Mouse (Mus musculus) heart, postnatal 14 days (tissue): ENCODE data around the gene Unk. TPM values are rescaled to one million over a fixed set of nuclear protein-coding genes. Genes with fewer than 3 reads are reported as not detected.
A peak's percentile ranks its signal among the peaks of the same experiment; 100 is the strongest.
"Not testable (repeated sequence)": the region's sequence is repeated elsewhere in the genome, so short reads cannot be mapped to it uniquely, and the experiment has no call there.

Experiments
- DNase-seq, 2 experiments: peaks; one replicate each; pipeline ENCODE4 v3.0.0; 2021 to 2022
- intact Hi-C: fragments of 180-260 bp; cut with DNase I; formaldehyde crosslinking; loops from one replicate; pipeline ENCODE4 v1.15.1; 2025
- total RNA-seq, 2 experiments: library from RNA; stranded (reverse); gene quantifications; 2 replicates each; pipeline ENCODE4 v1.2.3; 2021

Gene Unk
- total RNA-seq, 2 experiments from 2014 or later = 12.2 to 12.9 TPM

DNA sequence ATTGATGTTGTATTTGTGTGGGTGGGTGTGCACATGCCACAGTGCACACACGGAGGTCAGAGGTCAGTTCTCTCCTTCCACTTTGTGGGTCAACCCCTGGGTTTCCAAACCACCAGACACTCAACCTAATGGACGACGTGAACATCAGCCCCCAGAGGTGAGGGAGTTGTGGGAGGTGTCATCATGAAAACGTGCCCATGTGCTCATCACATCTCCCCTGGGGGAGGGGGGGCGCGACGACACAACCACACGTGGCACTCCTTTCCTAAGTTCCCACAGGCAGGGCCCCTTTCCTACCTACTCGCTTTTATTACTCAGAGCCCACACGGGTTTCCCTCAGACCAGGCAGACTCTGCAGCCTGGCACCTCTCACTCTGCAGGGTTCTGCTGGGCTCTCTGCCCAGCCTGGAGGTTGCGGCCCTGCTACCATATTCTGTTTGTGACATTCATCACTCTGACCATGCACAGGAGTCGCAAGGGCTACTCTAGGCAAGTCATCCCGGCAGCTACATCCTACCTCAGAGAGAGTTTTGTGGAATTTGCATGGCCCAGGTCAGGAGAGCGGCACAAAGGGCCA lies 53.1 kb downstream of the Unk start:
- intact Hi-C loops = loop anchor here (5.0 kb wide), 2 partner anchors 41 to 146 kb away; no protein-coding TSS in a partner anchor

DNA sequence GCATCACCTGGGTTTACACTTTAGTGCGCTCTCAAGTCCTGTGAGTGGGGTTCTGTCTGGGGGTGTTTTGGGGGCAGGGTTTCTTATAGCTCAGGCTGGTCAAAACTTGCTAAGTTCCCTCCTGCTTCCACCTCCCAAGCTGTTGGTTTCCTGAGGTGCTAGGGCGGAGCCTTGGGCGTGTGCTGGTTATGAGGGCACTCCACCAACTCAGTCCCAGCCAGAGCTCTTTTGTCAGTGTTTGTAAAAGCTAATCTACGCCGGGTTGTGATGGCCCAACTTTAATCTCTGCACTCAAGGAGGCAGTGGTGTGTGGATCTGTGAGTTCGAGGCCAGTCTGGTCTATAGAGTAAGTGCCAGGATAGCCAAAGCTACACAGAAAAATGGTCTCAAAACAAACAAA lies 54.0 kb downstream of the Unk start:
- no peak for DNase-seq
- intact Hi-C loops = loop anchor here (5.0 kb wide), 2 partner anchors 42 to 147 kb away; no protein-coding TSS in a partner anchor

More for the DNA sequence above, 53.1 kb downstream of the Unk start:
- no peak for DNase-seq

DNA sequence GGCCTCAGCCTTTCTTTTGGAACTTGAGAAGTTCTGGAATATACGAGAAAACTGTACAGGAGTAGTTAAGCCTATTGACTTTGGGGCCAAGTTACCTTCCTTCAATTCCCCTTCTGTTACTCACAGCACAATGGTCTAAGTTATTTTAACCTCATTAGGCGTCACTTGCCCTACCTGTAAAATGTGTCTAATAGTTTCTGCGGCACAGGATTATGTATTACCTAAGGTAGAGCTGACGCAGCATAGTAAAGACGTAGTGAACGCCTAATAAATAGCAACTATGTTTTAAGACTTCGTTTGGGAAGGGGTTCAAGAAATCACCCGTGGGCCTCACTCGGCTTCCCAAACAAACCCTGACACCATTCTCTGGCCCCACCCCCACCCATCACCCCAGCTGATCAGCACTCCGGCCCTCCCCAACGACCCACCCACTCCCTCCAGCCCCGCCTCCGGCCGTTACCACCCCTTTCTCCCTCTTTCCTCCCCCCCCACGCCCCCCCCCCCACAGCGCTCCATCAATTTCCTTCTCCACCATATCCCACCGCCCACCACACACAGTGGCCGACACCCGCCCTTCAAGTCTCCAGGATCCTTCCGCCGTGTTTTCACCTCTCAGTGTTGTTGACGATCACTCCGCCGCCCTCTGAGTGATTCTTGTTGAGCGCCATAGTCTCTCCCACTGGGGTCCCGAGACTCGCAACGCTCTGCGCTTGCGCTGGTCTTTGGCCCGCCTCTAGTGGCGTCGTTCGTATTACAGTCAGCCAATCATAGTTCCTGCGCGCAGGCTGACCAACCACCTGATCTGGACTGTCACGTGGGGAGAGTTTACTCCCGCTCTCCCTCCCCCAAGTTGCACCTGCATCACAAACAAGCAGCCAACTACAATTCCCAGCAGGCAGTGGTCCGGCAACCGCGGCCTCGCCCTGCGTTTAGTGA lies 56.4 kb downstream of the Unk start, which contains the start of gene Wbp2:
Gene Wbp2, minus strand, starts transcription at position 738 of the 936 bp plus-strand sequence.
- DNase-seq = peak; percentile 95 to 97
- intact Hi-C loops = loop anchor here (5.0 kb wide), 1 partner anchor 131 kb away; no protein-coding TSS in a partner anchor

DNA sequence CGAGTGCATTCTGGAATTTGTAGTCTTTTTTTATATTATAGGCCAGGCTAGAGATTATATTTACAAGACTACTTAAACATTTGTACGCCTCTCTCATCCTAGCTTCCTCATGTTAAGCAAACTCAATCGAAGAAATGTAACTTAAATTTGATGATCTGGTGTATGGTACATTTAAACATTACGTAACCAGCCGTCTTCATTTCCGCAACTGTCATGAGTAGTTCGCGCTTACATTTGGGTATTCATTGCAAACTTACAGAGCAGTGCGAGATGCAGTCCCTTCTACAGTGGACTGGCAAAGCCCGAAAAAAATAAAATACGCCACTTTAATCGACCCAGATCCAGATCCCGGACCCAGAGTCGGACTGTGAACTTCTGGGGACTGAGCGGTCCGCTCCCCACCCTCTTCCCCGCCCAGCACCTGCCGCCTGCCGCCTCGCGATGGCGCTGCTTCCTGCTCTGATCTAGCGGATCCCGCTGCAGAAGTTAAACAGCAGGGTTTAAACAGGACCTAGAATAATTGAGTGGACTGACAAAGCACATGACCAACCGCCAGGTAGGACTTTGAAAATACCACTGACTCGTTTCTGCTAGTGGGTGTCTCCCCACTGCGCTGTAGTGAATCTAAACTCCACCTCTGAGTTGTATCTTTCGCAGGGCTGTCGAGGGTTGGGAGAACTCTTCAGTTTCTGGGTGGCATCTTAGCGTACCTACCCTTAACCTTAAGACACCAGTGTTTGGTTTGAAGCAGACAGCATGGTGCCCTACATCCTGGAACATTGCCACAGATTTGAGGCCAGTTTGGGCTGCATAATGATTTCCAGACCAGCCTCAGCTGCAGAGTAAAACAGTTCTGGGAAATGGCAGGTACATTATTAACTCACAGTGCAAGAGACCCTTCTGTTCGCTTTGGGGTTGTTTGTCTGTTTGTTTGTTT lies 57.3 kb downstream of the Unk start:
- intact Hi-C loops = loop anchor here (1.0 to 5.0 kb wide), 3 partner anchors 23 to 130 kb away; no protein-coding TSS in a partner anchor
- DNase-seq = peak; percentile 93 to 94

DNA sequence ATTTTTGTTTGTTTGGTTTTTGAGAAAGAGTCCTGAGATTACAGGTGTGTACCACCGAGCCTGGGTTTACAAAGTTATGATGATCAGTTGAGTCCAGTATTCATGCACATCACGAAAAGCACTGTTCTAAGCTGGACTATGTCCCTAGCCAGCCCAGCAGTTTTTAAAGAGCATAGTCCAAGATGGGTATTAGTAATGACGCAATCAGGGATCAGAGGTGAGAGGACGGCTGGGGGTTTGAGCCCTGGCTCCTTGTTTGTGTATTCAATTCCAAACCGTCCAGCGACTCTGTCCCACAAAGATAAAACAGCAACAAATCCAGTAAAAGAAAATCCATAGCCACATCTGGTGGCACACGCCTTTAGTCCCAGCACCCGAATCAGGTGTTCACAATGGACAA lies 58.1 kb downstream of the Unk start:
- no peak for DNase-seq
- intact Hi-C loops = loop anchor here (1.0 to 5.0 kb wide), 3 partner anchors 22 to 129 kb away; no protein-coding TSS in a partner anchor

DNA sequence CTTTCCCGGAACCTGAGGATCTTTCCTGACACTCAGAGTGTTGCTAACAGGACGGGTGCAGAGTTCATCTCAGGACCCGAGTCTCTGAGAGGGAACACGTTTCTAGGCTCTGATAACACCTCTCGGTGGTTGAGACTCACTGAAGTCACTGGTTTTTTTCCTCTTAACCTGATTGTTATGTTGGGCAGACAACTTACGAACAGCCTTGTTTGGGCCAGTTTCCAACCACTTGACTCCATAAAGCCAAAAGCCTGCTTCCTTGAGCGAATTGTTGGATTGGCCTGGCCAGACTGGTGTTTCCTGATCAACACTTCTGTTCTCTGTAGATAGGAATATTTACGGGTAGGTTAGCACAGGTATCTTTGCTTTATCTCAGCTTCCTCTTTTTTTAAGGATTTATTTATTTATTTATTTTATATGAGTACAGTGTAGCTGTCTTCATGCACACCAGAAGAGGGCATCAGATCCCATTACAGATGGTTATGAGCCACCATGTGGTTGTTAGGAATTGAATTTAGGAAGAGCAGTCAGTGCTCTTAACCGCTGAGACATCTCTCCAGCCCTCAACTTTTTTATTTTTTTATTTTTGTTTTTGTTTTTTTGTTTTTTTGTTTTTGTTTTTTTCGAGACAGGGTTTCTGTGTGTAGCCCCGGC lies 58.7 kb downstream of the Unk start:
- intact Hi-C loops = loop anchor here (1.0 to 5.0 kb wide), 3 partner anchors 21 to 128 kb away; no protein-coding TSS in a partner anchor
- no peak for DNase-seq

DNA sequence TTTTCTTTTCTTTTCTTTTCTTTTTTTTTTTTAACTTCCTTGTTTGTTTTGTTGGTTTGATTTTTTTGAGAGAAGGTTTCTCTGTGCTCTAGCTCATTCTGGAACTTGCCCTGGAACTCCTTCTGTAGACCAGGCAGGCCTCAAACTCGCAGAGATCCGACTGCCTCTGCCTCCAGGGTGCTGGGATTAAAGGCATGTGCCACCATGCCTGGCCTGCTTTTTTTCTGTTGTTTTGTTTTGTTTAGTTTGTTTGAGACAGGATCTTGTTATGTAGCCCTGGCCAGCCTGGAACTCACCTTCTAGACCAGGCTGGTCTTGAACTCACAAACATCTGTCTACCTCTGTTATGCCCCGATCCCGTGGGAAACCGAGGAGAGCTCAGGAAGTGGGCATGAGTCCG lies 59.4 kb downstream of the Unk start:
- intact Hi-C loops = loop anchor here (5.0 kb wide), 1 partner anchor 128 kb away; no protein-coding TSS in a partner anchor

DNA sequence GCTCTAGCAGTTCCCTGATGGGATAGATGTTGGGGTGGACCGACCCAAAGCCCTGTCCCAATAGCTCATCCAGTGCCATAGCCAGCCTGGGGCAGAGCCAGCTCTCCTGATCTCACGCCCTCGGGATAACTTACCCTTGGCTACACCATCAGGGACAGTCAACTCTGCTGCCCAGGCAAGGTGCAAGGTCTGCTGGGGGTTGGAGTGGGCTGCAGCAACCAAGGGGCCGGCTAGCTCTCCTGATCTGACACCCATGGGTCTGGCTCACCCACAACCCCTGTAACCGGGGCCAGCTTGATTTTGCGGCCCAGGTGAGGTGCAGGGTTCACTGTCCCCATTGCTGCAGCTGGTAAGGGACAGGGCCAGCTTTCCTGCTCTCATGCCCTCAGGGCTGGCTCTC lies 61.5 kb downstream of the Unk start:
- DNase-seq = no peak
- intact Hi-C loops = no loop called here

More for the DNA sequence above, 59.4 kb downstream of the Unk start:
- DNase-seq = no peak

DNA sequence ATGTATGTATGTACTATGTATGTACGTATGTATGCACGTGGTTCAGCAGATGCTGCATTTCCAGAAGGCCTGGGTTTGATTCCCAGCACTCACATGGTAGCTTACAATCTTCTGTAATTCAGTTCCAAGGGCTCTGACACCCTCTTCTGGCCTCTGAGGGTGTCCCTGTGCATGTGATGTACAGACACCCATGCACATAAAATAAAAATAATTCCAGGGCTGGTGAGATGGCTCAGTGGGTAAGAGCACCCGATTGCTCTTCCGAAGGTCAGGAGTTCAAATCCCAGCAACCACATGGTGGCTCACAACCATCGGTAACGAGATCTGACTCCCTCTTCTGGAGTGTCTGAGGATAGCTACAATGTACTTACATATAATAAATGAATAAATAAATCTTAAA lies 62.8 kb downstream of the Unk start:
- intact Hi-C loops, DNase-seq: not testable (repeated sequence)

DNA sequence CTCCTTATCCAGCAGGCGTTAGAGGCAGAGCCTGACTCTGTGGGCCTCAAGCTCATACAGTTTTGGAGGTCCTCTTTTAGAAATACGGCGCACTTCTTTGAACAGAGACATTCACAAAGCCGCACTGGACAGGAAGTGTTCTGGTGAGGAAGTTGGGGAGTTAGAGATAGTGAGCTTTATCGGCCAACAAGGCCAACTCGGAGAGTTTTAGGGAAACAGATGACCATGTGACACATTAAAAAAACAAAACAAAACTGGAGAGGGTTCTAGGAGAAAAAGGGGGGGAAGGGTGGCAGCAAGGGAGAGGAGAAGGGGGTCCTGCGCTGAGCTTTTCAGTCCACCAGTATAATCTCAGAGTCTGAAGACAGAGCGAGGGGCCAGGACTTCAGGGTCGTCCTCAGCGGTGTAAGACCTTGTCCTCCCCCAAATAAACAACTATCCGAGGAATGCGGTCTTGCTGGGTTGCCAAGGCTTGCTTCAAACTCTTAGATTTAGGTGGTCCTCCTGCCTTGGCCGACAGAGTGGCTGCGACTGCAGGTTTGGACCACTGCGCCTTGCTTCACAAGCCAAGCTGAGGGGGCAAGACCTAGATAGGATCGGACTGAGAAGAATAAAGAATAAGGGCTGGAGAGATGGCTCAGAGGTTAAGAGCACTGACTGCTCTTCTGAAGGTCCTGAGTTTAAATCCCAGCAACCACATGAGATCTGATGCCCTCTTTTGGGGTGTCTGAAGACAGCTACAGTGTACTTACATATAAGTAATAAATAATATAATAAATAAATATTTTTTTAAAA lies 63.8 kb downstream of the Unk start:
- DNase-seq = no peak
- intact Hi-C loops = no loop called here

DNA sequence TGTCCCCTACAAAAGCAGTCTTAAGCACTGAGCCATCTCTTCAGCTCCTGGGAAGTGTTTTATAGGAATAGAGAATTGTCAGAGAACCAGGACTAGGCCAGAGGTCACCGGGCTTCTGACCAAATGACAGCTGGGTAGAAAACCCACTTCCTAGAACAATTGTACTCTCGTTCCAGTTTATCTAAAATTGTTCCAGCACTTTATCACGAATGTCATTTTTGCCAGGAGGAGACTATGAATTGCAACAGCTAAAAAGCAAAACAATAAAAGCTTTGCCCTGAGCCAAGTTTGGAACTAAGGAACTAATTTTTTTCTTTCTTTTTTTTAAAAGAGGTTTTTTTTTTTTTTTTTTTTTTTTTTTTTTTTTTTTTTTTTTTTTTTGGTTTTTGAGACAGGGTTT lies 65.5 kb downstream of the Unk start:
- intact Hi-C loops = no loop called here
- peak; percentile 71 to 77 for DNase-seq

DNA sequence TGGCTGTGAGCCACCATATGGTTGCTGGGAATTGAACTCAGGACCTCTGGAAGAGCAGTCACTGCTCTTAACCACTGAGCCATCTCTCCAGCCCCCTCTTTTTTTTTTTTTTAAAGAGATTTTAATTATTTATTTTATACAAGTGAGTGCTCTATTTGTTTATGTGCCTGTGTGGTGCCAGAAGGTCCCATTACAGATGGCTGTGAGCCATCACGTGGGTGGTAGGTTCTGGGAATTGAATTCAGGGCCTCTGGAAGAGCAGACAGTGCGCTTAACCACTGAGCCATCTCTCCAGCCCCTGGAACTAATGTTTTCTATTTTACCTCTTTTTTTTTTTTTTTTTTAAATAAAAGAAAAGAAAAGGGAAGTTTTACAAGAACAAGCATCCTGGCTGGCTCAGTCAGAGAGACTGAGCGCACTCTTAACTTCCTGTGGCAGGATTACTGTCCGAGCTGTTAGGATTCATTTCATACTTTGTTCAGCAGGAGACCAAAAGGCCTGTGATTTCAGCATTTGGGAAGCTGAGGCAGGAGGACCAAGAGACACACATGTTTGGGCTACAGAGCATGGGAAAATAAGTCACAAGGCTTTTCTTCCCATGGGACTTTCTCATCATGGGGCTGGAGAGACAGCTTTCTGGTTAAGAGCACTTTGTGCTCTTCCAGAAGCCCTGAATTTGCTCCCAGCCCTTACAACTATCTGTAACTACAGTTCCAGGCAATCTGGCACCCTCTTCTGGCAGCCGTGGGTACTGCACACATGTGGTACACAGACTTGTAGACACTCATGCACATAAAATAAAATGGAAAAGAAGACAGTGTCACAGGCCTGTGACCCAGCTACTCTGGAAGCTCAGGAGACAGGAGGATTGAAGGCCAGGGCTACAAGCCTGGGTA lies 66.3 kb downstream of the Unk start:
- peak in 1 of 2 experiments; percentile 55 for DNase-seq
- intact Hi-C loops = no loop called here

DNA sequence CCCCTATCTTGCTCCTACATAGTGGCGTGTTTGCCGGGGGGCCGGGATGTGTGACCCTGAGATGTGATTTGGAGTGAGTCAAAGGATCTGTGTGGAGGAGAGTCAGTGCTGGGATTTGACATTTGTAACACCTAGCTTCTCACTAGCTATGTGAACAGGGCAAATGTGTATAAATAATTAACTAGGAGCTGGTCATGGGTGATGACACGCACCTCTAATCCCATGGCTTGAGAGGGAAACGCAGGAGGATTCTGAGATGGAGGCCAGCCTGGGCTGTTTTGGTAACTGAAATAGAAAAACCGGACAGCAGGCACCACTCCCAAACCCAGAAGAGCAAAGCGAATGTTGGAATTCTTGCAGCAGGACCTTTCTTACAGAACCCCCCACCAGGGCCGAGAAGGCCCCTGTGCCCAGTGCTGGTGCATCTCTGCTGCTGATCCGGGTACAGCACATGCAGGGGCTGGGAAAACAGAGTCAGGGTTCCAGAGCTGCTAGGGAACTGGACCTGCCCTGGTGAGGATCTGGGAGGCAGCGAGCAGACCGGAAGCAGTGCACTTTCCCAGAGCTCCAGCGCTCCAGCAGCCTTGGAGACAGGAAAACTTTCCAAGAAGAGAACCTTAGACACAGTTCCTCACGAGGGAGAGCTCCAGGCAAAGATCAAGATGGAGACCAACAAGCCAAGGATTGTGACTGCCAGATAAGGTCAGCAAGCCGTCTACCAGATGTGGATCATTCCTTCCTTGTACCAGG lies 68.8 kb downstream of the Unk start:
- DNase-seq = peak; percentile 48 to 49
- intact Hi-C loops = no loop called here

DNA sequence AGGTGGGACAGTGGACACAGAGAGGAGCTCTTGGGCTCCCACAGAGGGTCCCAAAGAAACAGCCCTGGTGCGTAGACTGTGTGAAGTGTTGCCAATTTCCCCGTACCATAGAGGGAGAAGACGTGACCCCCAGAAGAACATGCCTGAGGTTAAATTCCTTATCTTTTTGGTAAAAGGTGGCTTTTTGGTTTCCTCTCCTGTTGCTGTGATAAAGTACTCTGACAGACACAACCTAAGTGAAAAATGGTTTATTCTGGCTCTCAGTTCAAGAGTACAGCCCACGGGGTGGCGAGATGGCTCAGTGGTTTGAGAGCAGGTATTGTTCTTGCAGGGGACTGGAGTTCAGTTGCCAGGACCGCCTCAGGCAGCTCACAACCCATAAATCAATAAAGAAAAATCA lies 69.3 kb downstream of the Unk start:
- no peak for DNase-seq
- intact Hi-C loops = no loop called here

DNA sequence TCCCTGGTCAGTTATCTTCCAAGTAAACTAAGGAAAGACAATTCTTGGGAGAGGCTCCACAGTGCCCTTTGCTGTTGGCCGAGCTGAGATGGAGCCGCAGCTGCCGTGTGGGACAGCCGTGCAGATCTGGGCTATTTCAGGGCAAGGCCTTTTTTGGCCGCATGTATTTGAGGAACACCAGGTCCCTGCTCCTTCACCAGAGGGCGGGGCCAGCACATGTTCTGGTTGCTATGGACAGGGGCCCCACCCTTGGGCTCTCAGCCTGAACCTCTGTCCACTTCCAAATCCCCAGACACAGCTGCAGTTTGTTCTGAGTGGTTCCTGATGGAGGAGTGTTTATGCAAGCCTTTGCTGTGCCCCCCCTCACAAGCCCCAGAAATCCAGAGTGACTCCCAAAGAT lies 70.3 kb downstream of the Unk start:
- intact Hi-C loops = no loop called here
- DNase-seq = peak; percentile 85 to 86

DNA sequence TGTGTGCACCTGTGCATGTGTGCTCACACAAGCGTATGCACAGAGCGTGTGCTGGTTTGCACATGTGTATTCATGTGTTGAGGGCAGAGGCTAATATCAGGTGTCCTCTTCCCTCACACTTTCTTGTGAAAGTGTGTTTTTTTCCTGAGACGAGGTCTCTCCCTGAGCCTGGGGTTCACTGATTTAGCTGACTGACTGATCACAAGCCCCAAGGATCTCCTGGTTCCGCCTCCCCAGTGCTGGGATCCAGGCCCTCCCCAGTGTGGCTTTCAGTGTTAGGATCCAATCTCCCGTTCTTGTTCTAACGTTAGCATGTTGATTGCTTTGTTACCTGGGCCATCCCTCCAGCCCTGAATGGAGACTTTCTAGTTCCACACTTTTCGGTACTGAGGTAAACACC lies 70.7 kb downstream of the Unk start:
- intact Hi-C loops = no loop called here
- DNase-seq = no peak

DNA sequence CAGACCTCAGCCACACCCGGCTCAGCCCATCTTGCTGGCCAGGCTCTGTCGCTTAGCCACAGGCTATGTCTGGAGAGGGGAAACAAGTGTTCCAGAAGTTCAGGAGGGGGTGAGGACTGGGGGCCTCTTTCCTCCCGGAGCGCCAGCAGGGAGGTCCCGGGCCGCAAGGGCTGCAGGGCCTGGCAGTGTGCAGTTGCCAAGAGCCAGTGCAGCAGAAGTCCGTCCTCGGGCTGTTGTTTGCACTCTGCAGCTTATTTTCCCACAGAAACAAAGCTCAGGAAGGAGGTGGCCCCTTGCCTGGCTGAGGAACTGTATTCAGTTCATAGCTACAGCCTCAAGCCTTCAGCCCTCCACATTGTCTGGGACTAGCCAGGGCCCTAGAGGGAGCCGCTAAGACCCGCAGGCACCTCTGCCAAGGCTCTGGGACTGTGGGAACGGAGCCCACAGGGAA lies 71.8 kb downstream of the Unk start:
- intact Hi-C loops = no loop called here
- DNase-seq = peak; percentile 77 to 82
